Mouse (Mus musculus) kidney, postnatal 0 days (tissue): Measurements from ENCODE around the gene Tas2r126. TPM values are rescaled to one million over a fixed set of nuclear protein-coding genes. Genes with fewer than 3 reads are reported as not detected.
A peak's percentile ranks its signal among the peaks of the same experiment; 100 is the strongest.

ENCODE experiments used
- ATAC-seq: fragments of 200-750 bp; cut with Nextera tagmentation; replicated peaks from 2 replicates; pipeline ENCODE4 v1.8.0; 2017; ENCODE audit warnings: low read depth, moderate number of reproducible peaks, moderate TSS enrichment, moderate library complexity; ENCODE audit not compliant: low FRiP score
- DNase-seq: peaks from one replicate; pipeline ENCODE4 v3.0.0-alpha.2; 2016; ENCODE audit warnings: low spot score
- H3K27ac ChIP-seq: fragments of 300-500 bp; sonication (generic); 2 replicates; pipeline ENCODE4 v1.5.1; 2014; ENCODE audit warnings: mild to moderate bottlenecking
- H3K27me3 ChIP-seq: fragments of 300-500 bp; sonication (generic); 2 replicates; pipeline ENCODE4 v1.6.1; 2014; ENCODE audit warnings: low read length, mixed read lengths; ENCODE audit not compliant: insufficient read depth
- H3K36me3 ChIP-seq: fragments of 300-500 bp; sonication (generic); 2 replicates; pipeline ENCODE4 v1.6.1; 2014; ENCODE audit warnings: low read length, mixed read lengths; ENCODE audit not compliant: insufficient read depth
- H3K4me1 ChIP-seq: fragments of 300-500 bp; sonication (generic); replicated peaks from 2 replicates; pipeline ENCODE4 v1.6.1; 2014; ENCODE audit warnings: antibody characterized with exemption, low read length, mixed read lengths; ENCODE audit not compliant: insufficient read depth
- H3K4me2 ChIP-seq: fragments of 300-500 bp; sonication (generic); 2 replicates; pipeline ENCODE4 v1.6.1; 2014; ENCODE audit warnings: mild to moderate bottlenecking, low read length, moderate library complexity, mixed read lengths
- H3K4me3 ChIP-seq: fragments of 300-500 bp; sonication (generic); replicated peaks from 2 replicates; pipeline ENCODE4 v1.5.1; 2014; ENCODE audit warnings: low read depth, low read length
- H3K9ac ChIP-seq: fragments of 300-500 bp; sonication (generic); 2 replicates; pipeline ENCODE4 v1.6.1; 2014; ENCODE audit warnings: low read depth, low read length
- H3K9me3 ChIP-seq: fragments of 300-500 bp; sonication (generic); replicated peaks from 2 replicates; pipeline ENCODE4 v1.6.1; 2016; ENCODE audit warnings: low read length, inconsistent platforms, mixed read lengths
- CTCF ChIP-seq: IDR thresholded peaks from 2 replicates; pipeline ENCODE4 v1.5.1; 2016; ENCODE audit warnings: antibody characterized with exemption, low read depth, mild to moderate bottlenecking, moderate library complexity
- WGBS: fragments of 180-500 bp; shearing (Covaris S2); extraction: QIAGEN DNeasy Blood & Tissue Kit; methylation state at CpG from one replicate; pipeline ENCODE4 v1.1.7; 2014; 5-methylcytosine and 5-hydroxymethylcytosine counted together
- polyA plus RNA-seq: library from polyadenylated mRNA; unstranded; fragments of >200 nt; fragmentation: Nextera tagmentation; extraction: Ambion mirVana; gene quantifications from 2 replicates; pipeline ENCODE4 v1.2.1, GENCODE M21; 2015

The Tas2r126 gene
- not detected in 2 replicates for polyA plus RNA-seq

GRCm38 (mm10) chr6:42434446-42434845 is at the start of gene Tas2r126:
Gene Tas2r126 (plus strand): TSS chr6:42434535.
- no peak for ATAC-seq
- H3K36me3 ChIP-seq, result no peaks in the 10 kb centered on the region
- no peak within 1 kb of the TSS for H3K4me2 ChIP-seq
- TF ChIP-seq CTCF, result no peak
- DNase-seq, result peak; percentile 18
- H3K9me3 ChIP-seq, result no peaks in the 10 kb centered on the region
- no peak within 1 kb of the TSS for H3K4me3 ChIP-seq
- H3K9ac ChIP-seq, result no peak within 1 kb of the TSS
- H3K27me3 ChIP-seq, result no peaks in the 10 kb centered on the region
- 48% methylated on average over 6 of the region's 6 CpGs for WGBS
- no peak within 1 kb of the TSS for H3K27ac ChIP-seq
- no peaks in the 10 kb centered on the region for H3K4me1 ChIP-seq

- no peak overlapping the region for H3K27ac ChIP-seq
- no peak overlapping the region for H3K4me3 ChIP-seq
- DNase-seq (no peak), ATAC-seq (no peak)
- peaks cover 5% of the 10 kb centered on the region; the same call in 1 of the 2 replicates for H3K4me1 ChIP-seq
- H3K36me3 ChIP-seq, result no peaks in the 10 kb centered on the region
- no peak overlapping the region for H3K9ac ChIP-seq
- H3K27me3 ChIP-seq, result no peaks in the 10 kb centered on the region
- H3K9me3 ChIP-seq, result no peaks in the 10 kb centered on the region
- 54% methylated on average over 4 of the region's 4 CpGs for WGBS
- H3K4me2 ChIP-seq, result no peak overlapping the region
- TF ChIP-seq CTCF, result no peak
Observed at GRCm38 (mm10) chr6:42385635-42386034, 48.7 kb upstream of the Tas2r126 start.

DNA sequence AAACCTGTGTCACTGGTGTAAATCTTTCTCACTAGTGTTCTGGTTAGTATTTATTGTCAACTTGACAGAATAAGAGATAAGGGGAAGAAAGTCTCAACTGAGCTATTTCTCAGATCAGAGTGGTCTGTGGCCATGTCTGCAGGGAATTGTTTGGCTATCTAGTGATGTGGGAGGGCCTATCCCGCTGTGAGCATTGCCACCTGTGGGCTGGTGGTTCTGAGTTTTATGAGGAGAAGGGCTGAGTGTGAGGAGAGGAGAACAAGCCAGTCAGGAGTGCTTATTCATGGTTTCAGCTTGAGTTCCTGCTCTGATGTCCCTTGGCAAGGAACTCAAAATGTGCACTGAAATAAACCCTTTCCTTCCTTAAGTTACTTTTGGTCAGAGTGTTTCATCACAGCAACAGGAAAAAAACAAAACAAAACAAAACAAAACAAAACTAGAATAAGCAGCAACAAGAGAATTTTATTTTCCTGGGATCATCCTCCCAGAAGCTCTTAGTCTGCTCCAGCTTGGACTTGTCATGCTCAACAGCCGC is 42.5 kb upstream of the Tas2r126 start:
- no peaks in the 10 kb centered on the region; the same call in 1 of the 2 replicates for H3K4me1 ChIP-seq
- no peaks in the 10 kb centered on the region for H3K27me3 ChIP-seq
- peak; percentile 76; the same call in 1 of the 2 replicates for ATAC-seq
- DNase-seq, result peak; percentile 77
- no peaks in the 10 kb centered on the region for H3K9me3 ChIP-seq
- 18% methylated on average over 2 of the region's 2 CpGs for WGBS
- H3K4me3 ChIP-seq, result no peak overlapping the region
- H3K27ac ChIP-seq, result no peak overlapping the region
- no peak overlapping the region for H3K9ac ChIP-seq
- no peak overlapping the region for H3K4me2 ChIP-seq
- TF ChIP-seq CTCF, result no peak
- no peaks in the 10 kb centered on the region for H3K36me3 ChIP-seq

- H3K36me3 ChIP-seq, result no peaks in the 10 kb centered on the region
- no peak overlapping the region for H3K4me3 ChIP-seq
- H3K9me3 ChIP-seq, result no peaks in the 10 kb centered on the region
- TF ChIP-seq CTCF, result no peak
- no peak overlapping the region for H3K4me2 ChIP-seq
- H3K27ac ChIP-seq, result peak overlapping the region; percentile 13; the same call in 1 of the 2 replicates
- 47% methylated on average over 9 of the region's 9 CpGs for WGBS
- peak; percentile 47; the same call in 1 of the 2 replicates for ATAC-seq
- DNase-seq, result peak; percentile 75
- H3K9ac ChIP-seq, result no peak overlapping the region
- no peaks in the 10 kb centered on the region; the same call in 1 of the 2 replicates for H3K4me1 ChIP-seq
- H3K27me3 ChIP-seq, result no peaks in the 10 kb centered on the region
Observed at GRCm38 (mm10) chr6:42395960-42396809, 38.1 kb upstream of the Tas2r126 start.

DNA sequence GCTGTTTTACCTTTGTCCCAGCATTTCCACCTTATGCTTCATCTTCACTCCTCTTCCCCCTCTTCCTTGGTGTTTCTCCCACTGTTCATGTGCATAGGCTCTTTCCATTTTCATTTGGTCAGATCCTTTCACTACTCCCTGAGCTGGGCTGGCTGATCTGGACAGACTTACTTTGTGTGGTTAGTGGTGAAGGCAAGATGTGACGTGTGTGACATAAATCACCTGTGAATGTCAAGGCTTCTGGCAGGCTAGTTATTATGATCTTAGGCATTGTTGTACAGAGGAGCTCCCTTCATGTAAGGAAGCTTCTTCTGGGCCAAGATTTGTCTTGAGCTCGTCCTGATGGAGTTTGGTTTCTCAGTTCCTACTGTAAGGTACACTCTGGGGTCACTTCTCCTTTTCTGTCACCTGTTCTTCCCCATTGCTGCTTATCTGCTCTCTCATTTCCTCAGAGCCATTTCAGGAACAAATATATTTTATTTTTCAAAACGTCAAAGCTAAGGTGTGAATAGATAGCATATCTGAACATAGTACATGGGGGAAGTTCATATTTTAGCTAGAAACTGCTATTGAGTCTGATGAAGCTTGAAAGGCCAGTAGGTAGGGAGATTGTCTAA is 37.2 kb upstream of the Tas2r126 start:
- no peak for ATAC-seq
- Histone ChIP-seq H3K4me3 (no peak overlapping the region), H3K27me3 (no peaks in the 10 kb centered on the region), H3K4me2 (no peak overlapping the region), H3K36me3 (no peaks in the 10 kb centered on the region), H3K4me1 (no peaks in the 10 kb centered on the region; the same call in 1 of the 2 replicates), H3K9me3 (no peaks in the 10 kb centered on the region), H3K27ac (no peak overlapping the region), H3K9ac (no peak overlapping the region)
- TF ChIP-seq CTCF, result no peak
- DNase-seq, result no peak
- 63% methylated on average over 3 of the region's 3 CpGs for WGBS

DNA sequence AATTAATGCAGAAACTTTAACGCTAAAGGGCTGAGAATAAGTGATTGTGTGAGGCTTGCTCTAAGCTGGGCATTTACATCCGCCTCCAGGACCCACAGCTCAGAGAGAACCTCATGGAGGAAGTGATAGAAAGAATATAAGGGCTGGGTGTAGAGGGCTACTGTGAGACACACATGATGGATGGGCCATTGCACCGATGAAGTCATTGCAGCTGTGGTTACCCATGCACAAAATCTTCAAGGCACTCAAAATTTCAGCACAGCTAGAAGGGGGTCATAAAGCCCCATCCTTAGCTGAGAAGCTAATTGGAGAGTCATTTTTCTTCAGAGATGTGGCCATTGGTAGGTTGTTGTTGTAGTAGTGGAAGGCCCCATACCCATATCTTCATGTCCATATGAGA is 36.0 kb upstream of the Tas2r126 start:
- no peak overlapping the region for H3K27ac ChIP-seq
- TF ChIP-seq CTCF, result no peak
- no peaks in the 10 kb centered on the region for H3K27me3 ChIP-seq
- no peak overlapping the region for H3K9ac ChIP-seq
- no peaks in the 10 kb centered on the region; the same call in 1 of the 2 replicates for H3K4me1 ChIP-seq
- no peak overlapping the region for H3K4me3 ChIP-seq
- no peak for DNase-seq
- no peaks in the 10 kb centered on the region for H3K36me3 ChIP-seq
- H3K4me2 ChIP-seq, result no peak overlapping the region
- WGBS, result 77% methylated on average over 3 of the region's 3 CpGs
- ATAC-seq, result no peak
- H3K9me3 ChIP-seq, result no peaks in the 10 kb centered on the region
